Mouse (Mus musculus): ENCODE measurements around the gene Arhgap23. TPM values are rescaled to one million over a fixed set of nuclear protein-coding genes. Genes with fewer than 3 reads are reported as not detected.
A peak's percentile ranks its signal among the peaks of the same experiment; 100 is the strongest.

The Arhgap23 gene
- total RNA-seq, 2 experiments from 2014 or later: 73.3 to 77.4 TPM

DNA sequence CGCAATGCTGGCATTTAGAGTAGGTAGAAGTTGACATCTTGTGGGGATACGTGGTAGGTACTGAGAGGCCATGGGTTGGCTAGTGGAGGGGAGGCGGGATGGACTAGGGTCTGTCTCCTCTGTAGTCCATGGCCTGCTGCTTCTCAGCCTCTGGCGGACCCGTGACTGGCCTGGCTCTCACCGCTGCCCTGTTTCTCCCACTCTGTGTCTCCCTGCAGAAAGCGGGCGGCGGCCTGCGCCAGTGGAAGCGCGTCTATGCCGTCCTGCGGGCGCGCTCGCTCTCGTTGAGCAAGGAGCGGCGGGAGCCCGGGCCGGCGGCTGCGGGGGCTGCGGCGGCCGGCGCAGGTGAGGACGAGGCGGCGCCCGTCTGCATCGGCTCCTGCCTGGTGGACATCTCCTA lies 47.8 kb downstream of the Arhgap23 start:
- DNase-seq (ENCODE audit: low spot score in 2 of 2): no peak

DNA sequence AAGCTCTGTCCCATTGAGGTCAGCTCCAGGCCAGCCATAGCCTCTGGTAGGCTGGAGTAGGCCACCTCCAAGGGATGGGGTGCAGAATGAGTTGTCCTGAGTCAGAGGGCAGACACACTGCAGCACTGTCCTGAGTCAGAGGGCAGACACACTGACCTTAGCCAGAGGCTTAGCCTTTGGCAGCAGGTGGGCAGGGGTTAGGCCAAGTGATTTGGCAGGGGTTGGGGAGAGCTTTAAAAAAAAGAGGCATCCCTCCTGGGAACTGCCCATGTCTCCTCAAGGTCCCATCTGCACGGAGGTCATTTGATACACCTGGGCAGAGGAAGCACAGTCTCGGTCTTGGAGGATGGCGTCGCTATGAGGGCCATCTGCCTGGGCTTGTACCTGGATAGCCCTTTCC lies 48.7 kb downstream of the Arhgap23 start:
- no peak for DNase-seq (ENCODE audit: low spot score in 2 of 2)

DNA sequence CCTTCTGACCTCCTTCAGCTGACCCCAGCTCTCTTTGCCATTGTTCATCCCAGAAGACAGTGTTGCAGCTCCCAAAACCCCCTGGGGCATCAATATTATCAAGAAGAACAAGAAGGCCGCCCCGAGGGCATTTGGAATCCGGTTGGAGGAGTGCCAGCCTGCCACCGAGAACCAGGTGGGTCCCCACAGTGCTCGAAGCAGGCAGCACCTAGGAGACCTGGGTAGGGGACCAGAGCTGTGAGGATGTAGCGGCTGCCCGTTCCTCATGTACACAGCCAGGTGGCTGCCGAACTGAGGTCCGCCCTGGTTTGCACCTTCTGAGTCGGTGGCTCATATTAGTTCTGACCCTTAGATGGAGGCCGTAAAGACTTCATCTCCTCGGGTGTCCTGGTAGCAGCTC lies 50.6 kb downstream of the Arhgap23 start:
- DNase-seq (ENCODE audit: low spot score in 2 of 2): no peak

DNA sequence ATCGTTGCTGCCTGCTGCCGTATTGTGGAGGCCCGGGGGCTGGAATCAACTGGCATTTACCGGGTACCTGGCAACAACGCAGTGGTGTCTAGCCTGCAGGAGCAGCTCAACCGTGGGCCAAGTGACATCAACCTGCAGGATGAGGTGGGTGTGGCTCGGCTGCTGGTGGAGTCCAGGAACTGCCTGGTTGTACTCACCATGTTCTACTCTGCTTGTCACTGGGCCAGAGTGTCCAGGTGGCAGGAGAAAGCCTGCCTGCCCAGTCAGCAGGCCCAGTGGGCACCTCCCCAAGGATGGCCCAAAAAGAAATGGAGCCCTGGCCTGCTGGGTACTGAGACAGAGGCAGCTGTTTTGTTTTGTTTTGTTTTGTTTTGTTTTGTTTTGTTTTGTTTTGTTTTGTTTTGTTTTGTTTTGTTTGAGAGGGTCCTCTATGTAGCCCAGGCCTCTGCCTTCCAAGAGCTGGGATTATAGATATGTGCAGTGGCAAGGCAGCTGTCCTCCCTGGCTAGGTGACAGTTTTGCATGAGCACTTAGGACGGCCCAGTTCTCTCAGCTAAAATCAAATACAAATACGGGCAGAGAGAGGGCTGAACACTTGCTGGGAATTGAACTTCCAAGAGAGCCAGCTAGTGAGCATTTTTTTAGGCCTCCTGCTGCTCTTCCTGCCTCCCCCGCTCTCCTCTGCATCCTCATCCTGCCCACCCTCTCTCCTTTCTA lies 51.3 kb downstream of the Arhgap23 start:
- DNase-seq (ENCODE audit: low spot score in 2 of 2): peak in 1 of 2 experiments; percentile 35

DNA sequence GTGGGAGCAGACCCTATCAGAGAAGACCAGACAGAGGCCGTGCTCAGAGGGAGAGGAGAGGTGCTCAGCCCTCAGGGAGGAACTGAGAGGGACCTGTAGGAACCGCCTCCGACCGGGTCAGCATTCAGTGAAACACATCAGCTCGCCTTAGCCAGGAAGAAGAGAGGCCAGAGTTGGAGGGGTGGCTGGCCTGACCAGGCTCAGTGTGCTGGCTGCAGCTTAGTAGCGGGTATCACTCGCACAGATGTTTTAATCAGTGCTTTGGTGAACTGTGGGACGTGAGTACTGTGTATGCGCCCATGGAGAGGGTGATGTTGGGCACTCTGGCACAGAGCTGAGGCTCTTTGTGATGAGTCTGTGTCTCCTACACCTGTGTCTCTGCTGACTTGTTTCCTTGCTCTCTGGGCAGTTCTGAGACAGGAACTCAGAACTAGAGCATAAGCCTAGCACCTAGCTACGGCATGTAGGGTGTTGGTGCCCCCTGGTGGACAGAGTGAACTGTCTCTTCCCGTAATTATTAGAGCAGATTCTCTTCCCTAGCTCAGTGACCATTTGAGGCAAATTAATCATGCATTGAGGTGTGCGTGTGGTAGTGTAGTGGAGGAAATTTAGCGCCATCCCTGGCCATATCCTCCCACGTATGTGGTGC lies 53.4 kb downstream of the Arhgap23 start:
- peak; percentile 89 to 92 for DNase-seq (ENCODE audit: low spot score in 2 of 2)

DNA sequence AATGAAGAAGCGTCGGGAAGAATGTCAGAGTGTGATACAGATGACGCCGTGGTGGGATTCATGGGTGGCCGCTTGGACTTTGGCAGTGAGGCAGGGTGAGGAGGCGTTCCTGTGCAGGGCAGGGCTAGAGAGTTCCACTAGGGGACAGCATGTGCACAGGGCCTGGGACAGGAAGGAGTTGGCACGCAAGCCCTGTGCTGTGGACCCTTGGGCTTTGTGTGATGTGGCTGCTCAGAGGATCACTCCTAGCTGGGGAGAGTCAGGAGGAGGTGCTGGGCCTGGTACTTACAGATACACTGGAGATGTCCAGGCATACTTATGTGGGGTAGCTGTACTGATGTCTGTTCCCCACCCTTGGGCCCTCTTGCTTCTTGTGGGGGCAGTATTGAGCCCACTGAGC lies 54.5 kb downstream of the Arhgap23 start:
- DNase-seq (ENCODE audit: low spot score in 2 of 2): no peak

DNA sequence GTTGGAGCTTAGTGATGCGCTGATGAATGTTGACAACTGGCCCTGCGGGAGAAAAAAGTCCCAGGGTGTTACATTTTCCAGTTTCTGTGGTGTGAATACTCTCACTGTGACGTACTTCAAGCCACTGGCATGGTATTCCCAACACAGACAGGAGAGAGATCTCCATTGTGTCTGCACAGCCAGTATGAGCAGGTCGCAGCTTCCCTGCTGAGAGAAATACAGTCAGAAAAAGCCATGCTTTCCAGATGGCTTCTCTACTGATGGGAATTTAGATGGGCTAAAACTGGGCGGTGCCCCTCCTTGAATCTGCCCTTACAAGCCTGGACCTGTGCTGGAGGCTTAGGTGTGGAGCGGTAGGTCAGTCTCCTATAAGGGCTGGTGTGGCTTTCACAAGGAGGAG lies 55.9 kb downstream of the Arhgap23 start:
- no peak for DNase-seq (ENCODE audit: low spot score in 2 of 2)

DNA sequence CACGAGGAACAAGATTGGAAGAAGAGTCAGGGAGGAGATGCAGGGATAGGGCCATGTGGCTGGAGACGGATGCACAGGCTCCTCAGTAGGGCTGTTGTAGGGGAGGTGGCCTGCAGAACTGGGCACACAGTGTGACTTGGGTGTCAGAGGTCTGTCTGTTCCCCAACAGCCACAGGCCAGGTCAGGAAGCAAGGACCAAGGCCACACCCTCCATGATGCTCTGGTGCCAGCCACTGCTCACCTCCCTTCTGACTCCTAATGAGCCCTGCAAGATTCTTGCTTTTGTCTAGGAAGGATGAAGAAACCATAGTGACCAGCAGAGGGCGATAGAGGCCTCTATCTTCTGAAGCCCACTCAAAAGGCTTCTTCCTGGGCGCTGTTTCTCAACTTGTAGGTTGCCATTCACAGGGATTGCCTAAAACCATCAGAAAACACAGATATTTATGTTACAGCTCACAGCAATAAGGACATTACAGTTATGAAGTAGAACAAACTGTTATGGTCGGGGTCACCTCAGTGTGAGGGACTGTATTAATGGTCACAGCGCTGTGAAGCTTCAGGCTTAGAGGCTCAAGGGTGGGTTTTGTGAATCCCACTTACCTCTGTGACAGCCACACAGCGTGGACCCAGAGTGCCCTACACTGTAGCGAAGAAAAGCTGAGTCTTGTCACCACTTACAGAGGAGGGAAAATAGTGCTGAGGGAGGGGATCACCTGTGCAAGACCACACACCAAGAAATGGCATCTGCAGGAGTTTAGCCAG lies 61.2 kb downstream of the Arhgap23 start:
- DNase-seq (ENCODE audit: low spot score in 2 of 2): peak; percentile 80 to 82

DNA sequence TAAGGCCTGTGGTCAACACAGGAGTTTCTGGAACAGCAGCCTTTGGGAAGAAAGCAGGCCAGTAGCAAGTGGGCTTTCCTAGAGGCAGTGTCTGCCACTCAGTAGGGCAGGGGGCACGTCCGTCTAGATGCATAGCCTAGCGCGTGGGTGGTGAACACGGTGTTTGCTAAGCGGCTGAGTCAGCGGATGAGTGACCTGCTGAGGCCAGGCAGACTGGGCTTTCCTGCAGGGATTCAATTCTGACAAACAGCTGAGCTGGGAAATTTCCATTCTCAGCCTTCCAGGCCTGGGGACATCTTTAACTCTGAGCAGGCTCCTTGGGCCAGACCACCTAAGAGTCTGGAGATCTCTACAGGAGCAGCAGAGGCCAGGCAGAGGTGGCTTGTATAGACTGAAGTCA lies 62.1 kb downstream of the Arhgap23 start:
- DNase-seq (ENCODE audit: low spot score in 2 of 2): no peak

DNA sequence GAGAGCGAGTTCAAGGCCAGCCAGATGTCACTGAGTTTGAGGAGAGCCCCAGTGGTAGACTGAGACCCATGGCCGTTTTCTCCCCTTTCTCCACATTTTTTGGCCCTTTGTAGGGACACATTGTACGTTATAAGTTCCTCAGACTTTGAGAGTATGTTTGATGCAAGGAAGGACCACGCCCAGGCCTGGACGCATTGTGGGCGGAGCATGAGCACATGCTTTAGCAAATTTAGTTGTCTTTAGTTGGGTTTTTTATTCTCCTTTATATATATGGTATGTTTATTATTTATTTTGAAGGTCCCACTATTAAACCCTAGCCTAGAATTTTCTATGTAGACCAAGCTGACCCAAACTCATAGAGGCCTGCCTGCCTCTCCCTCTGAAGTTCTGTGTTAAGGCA lies 63.0 kb downstream of the Arhgap23 start:
- DNase-seq (ENCODE audit: low spot score in 2 of 2): no peak

DNA sequence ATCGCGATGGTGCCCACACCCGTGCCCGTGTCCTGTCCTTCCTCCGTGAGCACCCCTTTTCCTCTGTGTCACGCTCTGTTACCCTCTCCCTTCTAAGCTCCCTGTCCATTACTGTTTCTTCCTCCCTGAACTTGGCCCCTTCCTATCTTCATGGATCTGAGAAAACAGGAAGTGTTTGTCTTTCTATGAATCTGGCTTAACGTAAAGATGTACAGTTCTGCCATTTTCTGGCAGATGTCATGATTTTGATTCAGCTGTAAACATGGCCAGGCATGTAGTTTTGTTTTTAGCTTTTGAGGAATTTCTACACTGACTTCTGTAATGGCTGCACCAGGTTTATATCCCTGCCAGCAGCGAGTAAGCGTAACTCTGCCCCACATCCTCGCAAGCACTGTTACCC lies 63.8 kb downstream of the Arhgap23 start:
- DNase-seq (ENCODE audit: low spot score in 2 of 2): no peak

DNA sequence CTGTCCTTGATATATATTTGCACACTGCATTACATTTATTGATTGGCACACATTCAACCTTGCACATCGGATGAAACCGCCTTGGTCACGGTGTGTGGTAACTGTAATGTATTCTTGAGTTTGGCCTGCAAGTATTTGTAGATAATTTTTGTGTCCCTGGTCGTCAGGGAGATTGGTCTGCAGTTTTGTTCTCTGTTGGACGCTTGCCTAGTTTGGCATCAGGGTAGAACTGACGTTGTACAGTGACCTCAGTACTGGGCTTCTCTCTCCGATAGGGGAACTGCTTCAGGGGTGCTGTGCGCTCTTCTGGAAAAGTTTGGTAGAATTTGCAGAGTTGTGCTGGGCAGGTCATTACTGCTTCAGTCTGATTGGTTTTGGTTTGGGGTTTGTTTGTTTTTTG lies 64.5 kb downstream of the Arhgap23 start:
- DNase-seq (ENCODE audit: low spot score in 2 of 2): no peak

DNA sequence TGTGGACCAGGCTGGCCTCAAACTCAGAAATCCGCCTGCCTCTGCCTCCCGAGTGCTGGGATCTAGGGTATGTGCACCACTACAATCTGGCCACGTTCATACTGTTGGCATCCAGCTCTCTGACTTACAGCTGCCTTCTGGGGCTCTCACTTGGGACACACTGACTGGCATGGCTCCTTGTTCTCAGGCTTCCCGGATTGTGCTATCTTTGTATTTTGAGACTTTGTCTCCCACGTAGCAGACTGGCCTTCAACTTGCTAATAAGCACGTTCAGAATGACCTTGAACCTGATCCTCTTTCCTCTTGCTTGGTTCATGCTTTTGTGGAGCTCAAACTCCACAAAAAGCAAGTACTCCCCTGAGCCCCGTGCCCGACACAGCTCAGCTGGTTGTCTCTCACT lies 70.3 kb downstream of the Arhgap23 start:
- no peak for DNase-seq (ENCODE audit: low spot score in 2 of 2)

DNA sequence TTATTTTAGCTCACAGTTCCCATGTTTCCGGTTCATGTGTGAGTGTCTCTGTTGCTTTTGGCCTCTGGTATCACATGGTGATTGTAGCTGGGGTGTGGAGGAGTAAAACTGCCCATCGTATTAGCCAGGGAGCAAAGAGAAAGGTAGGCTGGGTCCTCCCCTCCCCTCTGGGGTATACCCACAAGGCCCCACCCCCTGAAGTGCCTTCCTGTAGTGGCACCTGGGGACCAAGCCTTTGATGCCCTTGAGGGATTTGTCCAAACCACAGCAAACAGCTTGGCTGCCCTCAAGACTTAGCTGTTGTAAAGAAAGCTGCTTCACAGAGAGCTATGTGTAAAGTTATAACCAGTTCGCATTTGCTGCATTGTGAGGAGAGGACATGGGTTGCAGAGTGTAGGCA lies 72.3 kb downstream of the Arhgap23 start:
- no peak for DNase-seq (ENCODE audit: low spot score in 2 of 2)

DNA sequence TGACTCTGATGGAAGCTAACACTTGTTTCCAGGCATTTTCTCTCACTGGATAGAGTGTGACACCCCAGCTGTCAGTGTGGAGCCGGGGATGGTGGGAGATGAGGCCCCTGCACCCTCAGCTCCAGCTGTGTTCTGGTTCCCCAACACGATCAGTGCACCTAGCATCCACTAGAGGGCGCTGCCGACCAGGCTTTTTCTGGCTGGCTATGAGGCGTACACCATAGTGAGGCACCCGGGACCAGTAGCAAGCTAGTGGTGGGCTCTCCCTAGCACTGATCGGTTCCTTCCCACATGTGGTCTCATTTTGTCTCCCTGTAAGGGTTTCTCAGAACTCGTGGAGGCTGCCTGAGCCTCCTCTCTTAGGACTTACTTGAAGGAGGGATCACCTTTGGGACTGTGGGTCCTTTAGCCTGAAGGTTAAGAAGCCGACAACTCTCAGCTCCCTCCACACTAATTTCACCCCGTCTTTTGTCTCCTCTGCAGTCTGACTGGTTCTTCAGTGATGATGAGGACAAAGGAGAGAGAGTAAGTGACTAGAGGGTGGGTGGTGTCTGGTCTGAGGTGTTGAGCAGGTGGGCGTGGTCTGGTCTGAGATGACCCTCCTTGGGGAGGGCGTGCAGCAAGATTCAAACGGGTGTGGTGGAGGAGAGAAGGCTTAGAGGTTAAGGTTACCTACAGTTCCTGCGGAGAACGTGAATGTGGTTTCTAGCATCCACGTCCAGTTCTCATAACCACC lies 74.4 kb downstream of the Arhgap23 start:
- peak; percentile 81 to 84 for DNase-seq (ENCODE audit: low spot score in 2 of 2)

DNA sequence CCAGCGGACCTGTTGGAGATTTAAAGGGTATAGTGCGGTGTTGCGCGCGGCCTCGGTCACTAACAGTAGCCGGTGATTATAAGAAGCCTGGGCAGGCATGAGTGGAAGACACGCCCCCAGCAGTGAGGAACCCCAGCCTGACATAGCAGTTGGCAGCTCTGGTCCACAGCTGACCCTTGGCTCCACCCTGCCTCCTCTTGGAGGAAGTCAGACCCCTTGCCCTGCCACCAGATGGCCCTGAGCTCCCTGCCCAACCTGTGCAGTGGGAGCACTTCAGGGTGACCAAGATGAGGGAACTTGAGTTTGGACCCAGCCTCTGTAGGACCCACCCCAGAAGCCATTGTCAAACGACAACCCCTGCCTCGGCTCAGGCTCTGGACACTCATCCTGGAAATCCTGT lies 76.3 kb downstream of the Arhgap23 start:
- DNase-seq (ENCODE audit: low spot score in 2 of 2): no peak

DNA sequence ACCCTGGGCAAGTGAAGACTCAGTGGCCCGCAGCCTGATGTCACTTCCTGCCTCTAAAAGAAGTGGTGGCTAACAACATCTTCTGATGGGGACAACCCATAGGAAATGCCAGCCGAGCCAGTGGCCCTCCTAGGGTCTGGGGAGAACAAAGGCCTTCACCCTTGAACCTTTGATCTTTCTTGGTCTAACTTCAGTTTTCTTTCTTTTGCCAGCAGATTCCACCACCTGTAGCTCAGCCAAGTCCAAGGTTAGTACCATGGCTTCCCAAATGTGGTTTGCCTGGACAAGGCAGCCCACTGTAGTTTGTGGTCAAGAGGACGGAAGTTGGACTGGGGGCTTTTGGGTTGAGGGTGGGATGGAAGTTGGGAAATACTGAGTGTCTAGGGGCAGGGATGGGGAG lies 77.5 kb downstream of the Arhgap23 start:
- no peak for DNase-seq (ENCODE audit: low spot score in 2 of 2)

DNA sequence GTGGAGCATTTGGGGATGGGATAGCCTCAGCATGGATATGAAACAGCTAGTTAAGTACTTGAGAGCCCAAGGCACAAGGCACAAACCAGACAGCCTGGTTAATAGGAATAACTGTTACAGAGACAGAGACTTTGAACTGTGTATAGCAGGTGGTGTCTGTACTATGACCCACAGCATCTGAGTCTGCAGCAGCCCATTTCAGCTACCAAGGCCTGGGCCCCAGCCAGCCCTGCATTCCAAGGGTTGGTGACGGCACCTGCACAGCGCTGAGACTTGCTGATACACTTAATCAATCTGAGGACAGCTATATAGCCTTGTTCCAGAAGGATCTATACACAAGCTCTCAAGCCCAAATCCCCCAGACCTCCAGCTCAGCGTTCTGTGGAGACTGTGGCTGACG lies 82.2 kb downstream of the Arhgap23 start:
- DNase-seq (ENCODE audit: low spot score in 2 of 2): no peak

DNA sequence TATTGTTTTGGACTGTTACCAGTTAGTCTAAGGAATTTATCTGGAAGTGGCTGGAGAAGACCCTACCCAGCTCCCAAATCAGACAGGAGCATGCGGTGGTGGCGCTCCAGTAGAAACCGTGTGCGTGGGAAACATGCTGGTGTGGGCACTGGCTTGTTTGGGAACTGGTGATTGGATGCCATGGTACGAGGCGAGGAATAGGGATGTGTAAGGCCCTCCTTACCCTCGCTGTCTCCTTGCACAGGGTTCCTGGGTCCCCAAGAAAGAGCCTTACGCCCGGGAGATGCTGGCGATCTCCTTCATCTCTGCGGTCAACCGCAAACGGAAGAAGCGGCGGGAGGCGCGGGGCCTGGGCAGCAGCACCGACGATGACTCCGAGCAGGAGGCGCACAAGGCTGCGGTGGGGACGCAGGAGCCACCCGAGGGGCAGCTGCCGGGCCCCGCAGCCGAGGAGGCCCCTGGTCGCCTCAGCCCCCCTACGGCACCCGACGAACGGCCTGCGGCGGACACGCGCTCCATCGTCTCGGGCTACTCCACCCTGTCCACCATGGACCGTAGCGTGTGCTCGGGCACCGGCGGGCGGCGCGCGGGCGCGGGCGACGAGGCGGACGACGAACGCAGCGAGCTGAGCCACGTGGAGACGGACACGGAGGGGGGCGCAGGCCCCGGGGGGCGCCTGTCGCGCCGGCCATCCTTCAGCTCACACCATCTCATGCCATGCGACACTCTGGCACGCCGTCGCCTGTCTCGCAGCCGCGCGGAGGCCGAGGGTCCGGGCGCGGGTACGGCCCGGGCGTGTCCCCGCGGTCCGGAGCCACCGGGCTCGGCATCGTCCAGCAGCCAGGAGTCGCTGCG lies 84.8 kb downstream of the Arhgap23 start, which contains the start of gene 4933428G20Rik:
TSS of gene 4933428G20Rik (minus strand) at position 476 of the 855 bp plus-strand sequence.
- no peak for DNase-seq (ENCODE audit: low spot score in 2 of 2)

DNA sequence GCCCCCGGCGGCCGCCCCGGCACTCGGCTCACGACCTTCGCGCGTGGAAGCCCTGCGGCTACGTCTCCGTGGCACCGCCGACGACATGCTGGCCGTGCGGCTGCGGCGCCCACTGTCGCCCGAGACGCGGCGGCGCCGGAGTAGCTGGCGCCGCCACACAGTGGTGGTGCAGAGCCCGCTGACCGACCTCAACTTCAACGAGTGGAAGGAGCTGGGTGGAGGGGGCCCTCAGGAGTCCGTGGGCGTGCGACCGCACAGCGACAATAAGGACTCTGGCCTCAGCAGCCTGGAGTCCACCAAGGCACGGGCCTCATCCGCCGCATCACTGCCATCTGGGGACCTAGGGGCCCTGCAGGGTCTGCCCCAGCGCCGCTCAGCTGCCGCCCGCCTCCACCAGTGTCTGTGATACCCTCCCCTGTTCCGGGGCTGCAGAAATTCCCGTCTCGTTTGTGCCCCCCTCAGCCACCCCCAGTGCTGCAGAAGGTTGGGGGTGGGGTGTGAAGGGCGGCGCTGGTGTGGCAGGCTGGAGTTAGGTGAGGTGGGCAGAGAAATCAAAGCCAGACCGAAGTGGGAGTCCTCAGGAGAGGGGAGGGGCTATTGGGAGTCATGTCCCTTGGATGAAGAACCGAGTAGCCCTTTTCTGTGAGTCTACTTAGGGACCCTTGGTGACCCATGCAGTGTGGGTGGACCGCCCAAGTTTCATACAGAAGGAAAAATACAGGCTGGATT lies 85.6 kb downstream of the Arhgap23 start:
- DNase-seq (ENCODE audit: low spot score in 2 of 2): no peak

Data from layer of hippocampus, postnatal 10 days (tissue).